Mouse (Mus musculus) stomach, postnatal 0 days (tissue): ENCODE results near the gene Mvb12b.

Experiments
- CTCF ChIP-seq: IDR thresholded peaks from 2 replicates; pipeline ENCODE4 v1.5.1; 2016; ENCODE audit warnings: antibody characterized with exemption, low read depth, mild to moderate bottlenecking, moderate library complexity
- EP300 ChIP-seq: optimal IDR thresholded peaks from 2 replicates; pipeline ENCODE3; 2016; ENCODE audit warnings: antibody characterized with exemption

- TF ChIP-seq EP300 (no peak), CTCF (no peak)
Measured at GRCm38 (mm10) chr2:33789279-33789678, 98.5 kb downstream of the Mvb12b start.
